Mouse (Mus musculus) frontal cortex, adult 2 months (tissue): Measurements from ENCODE around the gene Dnase1l2. TPM values are rescaled to one million over a fixed set of nuclear protein-coding genes. Genes with fewer than 3 reads are reported as not detected.

Source experiments
- DNase-seq, 2 experiments: peaks; one replicate each; pipeline ENCODE4 v3.0.0; 2022; ENCODE audit warnings: low spot score in 1 of 2; ENCODE audit errors: extremely low spot score in 1 of 2
- polyA plus RNA-seq: library from polyadenylated mRNA; depleted of rRNA; stranded (reverse); fragments of >200 nt; gene quantifications from 2 replicates; pipeline ENCODE4 v1.2.3, GENCODE M21; 2012; rRNA removed

The Dnase1l2 gene
- polyA plus RNA-seq, result 18.3 and 22.9 TPM in 2 replicates

DNA sequence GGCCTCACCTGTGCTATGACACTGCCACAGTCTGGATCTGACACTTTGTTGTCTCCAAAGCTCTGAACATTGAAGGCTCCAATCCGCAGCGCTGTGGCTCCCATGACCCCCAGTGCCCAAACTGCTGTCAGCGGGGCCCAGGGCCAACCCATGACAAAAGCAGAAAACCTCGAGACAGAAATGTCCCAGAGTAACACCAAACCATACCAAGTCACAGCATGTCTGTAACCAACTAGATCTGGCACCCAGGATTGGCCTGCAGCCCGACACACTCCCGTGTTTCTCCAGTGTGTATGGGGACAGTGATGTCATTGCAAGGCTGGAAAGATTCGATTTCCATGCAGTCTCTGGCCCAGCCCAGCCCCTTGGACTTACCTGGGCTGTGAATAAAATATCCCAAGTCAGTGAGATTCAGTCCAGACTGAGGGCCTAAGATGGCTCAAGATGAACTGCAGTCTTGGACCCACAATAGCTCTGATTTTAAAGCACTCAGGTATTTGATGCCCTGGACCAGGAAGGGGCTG is at the start of gene Dnase1l2:
Dnase1l2 (minus strand) TSS at position 474 of the 524 bp plus-strand sequence.
- DNase-seq, result no peak

DNA sequence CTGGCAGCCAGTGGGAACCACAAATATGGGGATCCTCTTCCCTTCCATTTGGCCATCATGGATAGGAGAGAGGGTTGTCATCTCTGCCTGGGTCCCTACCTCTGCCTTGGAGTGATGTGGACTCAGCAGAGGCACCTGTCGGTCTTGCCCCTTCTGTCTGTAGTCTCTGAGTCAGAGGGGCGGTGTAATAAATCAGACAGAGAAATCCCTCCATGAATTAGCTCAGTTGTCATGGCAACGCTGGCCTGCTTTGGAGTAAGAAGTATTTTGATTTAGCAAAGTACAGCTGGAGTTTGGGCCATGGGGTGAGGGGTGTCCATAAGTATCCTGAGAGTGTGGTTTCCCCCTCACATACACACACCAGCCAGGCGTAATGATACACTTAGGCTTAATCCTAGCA is 47.5 kb upstream of the Dnase1l2 start:
- DNase-seq, result no peak

DNA sequence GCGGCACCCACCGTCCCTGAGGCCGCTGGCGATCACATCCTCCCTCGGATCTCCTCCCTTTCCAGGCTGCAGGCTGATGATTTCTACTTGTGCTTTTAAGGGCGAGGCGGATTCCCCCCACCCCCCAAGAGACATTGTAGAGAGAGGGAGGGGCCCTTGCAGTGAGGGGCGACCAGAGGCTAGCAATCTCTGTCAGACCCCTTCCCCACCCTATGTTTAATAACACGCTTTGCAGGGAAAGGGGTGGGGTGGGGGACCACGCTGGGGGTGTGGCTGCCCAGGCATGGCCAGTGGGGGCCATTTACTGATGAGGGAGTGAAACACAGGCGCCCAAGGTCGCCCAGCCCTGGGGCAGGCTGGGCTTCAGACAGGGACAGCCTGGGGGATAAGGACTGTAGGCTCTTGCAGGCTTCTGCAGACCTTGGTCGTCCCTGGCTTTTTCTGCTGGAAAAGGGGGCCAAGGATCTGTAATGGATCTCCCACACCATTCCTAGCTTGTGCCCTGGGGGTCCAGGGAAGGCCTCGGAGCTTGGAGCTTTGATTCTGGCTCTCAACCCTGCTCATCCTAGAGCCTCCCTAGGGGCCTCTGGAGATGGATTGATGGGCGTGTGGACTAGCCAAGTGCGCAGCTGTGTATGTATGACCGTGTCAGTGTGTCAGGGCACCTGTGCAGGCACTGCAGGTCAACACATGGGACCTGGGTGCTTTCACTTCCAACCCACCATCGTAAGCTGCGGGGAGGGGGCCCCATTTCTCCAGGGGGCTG is 46.5 kb upstream of the Dnase1l2 start:
- no peak for DNase-seq

DNA sequence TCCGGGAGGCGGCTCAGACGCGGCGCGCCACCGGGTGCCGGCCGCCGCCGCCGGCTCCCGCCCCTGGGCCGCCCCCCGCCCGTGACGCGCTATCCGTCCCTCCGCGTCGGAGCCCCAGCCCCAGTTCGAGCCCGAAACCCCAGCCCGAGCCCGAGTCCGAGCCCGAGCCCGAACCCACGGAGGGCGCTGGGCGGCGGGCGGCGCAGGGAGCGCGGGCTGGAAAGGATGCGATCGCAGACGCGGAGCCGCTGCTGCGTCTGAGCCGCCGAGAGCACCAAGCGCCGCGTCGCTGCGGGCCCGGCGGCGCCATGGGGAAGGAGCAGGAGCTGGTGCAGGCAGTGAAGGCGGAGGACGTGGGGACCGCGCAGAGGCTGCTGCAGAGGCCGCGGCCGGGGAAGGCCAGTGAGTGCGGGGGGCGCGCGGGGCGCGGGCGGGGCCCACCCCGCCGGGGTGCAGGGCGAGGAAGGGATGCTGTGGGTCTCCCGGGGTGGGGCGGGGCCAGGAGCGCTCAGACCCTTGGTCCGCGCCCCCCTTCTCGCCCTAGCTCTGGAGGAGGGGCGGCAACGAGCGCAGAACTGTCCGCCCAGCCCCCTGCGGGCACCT is 45.9 kb upstream of the Dnase1l2 start:
- no peak for DNase-seq

DNA sequence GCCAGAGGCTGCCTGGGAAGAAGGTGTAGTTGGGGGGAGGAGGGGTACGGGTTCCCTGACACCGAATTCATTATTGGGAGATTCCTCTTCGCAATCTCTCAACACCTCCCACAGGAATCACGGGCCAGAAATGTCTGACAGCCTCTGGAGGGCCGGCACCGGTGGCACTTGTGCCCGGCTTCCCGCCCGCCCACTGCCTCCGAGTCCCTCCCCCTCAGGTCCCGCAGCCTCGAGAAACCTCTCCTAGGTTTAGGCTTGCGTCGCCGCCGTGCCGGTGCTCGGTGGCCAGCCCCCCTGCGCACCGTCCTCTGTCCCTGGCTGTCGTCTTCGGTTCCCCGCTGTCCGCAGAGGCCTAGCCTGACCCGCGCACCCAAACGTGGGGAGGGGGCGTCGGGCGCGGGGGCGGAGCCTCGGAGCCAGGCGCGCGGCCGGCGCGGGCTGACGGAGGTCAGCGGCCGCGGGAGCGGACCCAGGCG is 45.3 kb upstream of the Dnase1l2 start, which contains the start of gene Caskin1:
Caskin1 (plus strand) TSS at position 416 of the 476 bp plus-strand sequence.
- peak in 1 of 2 experiments; percentile 81 for DNase-seq

DNA sequence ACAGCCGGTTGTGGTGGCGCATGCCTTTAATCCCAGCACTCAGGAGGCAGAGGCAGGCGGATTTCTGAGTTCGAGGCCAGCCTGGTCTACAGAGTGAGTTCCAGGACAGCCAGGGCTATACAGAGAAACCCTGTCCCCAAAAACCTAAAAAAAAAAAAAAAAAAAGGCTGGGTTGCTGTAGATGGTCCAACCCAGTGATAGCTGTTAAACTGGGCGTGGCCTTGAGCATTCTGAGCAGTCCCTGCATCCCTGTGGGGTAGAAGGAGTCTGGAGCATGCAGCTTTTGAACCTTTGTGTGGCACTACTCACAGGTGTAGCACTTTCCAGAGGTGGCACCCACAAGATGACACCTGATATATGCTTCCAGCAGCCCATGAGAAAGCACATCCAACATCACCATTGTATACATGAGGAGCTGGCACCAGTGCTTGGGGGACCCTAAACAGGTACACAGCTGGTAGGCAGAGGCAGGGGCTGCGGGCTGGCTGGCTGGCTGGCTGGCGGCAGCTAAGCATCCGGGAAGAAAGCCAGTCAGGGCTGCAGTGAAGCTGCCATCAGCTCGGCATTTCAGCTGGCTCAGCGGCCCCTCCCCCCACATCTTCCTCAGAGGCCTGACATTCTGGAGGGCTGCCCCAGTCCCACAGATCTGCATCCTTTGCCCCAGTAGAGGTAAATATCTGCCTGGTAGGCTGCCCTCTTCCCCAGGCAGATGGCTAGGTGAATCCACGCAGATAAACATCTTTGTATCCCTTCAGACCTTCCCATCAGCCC is 42.4 kb upstream of the Dnase1l2 start:
- no peak for DNase-seq

DNA sequence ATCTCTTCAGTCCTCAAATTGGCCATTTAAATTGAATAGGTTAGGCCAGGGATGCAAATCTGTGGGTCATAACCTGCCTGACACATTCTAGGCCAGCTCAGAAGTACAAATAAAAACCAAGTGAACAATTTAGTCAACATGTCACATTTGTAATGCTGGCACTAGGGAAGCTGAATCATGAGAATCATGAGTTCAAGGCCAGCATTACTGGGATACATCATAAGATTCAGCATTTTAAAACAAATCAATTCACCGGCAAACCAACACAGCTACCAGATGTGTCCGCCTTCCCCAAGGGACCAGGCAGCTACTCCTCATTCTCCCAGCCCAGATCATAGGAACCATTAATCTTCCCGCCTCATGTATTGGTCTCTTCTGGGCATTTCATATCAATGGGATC is 40.6 kb upstream of the Dnase1l2 start:
- no peak for DNase-seq

DNA sequence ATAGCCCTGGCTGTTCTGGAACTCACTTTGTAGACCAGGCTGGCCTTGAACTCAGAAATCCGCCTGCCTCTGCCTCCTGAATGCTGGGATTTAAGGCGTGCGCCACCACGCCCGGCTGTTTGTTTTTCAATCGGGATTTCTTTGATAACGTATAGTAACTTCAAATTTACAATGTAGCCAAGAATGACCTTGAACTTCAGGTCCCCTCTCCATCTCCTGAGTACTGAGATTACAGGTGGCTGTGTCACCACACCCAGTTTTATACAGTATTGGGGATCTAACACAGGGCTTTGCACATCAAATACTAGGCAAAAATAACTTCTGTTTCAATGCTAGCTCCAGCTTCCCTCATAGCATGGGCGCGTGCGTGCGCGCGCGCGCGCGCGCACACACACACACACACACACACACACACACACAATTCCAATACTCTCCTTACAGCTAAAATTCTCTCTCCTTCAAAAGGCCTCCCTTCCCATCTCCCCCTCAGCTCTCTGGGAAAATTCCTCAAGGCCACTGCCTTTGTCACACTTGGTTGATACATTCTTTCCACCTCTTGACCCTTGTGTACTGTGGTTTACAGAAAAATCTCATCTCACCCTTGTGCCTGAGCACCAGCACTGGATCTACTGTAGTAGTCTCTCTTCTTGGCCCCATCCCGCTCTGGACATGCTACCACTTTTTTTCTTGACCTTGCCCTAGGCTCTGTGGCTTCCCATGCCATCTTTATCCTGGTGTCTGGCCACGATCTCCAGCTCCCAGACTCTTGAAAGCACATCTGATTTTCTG is 38.3 kb upstream of the Dnase1l2 start:
- DNase-seq, result no peak

DNA sequence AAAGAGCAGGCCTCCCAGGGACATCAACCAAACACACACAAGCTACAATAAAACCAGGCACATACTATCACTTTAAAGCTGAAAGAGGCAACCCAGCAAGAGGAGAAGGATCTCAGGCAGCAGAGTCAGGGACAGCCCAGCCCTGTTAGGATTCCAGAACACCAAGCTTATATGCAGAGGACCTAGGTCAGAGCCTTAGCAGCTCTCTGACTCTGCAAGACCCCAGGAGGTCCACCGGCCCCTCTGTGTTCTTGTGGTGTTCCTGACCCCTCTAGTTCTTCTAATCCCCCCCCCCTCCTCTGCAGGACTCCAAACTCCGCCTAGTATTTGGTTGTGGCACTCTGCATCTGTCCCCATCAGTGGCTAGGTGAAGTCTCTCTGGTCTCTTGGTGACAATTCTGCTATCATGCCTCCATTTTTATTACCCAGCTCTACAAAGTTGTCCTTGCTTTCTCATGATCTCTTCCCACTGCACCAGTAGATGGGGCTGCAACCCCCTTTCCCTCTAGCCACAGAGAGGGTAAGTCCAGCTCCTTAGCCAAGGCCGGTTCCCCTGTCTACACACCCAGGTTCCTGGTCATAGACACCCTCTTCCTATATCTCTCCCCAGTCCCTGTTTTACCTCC is 37.4 kb upstream of the Dnase1l2 start:
- DNase-seq, result no peak

DNA sequence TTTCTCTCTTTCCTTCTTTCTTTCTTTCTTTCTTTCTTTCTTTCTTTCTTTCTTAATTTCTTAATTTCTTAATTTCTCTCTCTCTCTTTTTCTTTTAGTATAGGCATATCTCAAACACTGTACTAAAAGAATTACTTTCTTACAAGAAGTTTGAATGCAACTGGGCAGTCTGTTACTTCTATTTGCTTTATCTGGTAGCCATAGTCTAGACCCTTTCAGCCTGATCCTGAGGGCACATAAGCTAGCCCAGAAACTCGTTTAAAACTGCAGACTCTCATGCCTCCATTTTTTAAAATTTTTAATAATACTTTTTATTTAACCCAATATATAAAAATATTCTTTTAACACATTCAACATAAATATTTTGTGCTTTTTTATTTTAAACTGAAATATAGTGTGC is 36.5 kb upstream of the Dnase1l2 start:
- DNase-seq, result no peak

DNA sequence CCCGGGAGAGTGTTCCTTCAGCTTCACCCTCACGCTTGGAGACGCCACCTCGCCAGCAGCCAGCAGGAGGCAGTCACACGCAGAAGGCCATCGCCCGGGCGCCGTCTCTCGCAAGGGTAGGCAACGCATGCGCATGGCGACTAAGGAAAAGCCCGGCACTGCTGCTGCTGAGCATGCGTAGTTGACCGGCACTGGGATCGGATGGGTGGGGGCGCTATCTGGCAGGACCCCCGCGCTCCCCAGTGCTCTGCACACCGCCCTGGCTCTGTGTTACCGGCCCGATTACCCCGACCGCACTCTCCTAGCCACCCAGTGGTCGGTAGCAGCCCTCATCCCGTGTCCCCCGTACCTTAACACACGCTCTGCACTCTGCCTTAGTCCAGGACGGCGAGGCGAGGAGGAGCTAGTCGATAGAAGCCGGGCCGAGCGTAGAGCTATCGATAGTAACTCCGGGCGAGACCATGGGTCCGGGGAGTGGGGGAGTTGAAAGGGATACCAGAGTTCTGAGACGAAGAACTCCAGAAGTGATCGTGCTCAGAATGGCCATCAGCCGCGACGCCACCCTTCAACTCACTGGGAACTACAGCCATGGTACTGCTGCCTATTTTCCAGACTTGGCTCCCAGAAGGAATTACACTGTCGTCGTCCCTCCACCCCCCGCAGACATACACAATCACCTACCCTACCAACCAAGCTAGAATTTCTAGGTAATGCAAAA is 35.9 kb upstream of the Dnase1l2 start, which contains the start of gene Mlst8:
Mlst8 (minus strand) TSS at position 416 of the 718 bp plus-strand sequence.
- peak; percentile 92 to 98 for DNase-seq

DNA sequence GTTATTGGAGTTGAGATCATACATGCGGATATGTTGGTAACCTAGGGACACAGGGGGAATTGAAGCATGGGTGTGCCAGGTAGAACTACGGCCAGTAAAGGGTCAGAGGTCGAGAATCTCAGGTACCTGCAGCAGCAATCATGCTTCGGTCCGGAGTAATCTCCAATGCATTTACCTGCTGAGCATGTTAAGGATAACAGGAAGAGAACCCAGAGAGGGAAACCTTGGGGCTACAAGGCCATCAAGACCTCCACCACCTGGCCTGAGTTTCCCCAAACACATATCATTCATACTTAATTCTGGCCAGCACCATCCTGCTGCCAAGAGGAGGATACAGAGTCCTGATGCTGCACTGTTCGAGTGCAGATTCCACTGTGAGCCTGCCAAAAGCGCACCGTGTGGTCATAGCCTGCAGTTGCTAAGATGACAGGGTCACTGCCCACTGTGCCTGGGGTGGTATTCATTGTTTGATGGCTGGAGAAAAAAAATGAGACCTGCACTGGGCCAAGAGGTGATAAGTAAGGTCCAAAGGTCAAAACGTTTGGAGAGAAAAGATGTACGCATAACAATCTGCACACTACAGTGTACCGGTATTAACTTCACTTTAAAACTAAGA is 35.2 kb upstream of the Dnase1l2 start:
- peak in 1 of 2 experiments; percentile 17 for DNase-seq

DNA sequence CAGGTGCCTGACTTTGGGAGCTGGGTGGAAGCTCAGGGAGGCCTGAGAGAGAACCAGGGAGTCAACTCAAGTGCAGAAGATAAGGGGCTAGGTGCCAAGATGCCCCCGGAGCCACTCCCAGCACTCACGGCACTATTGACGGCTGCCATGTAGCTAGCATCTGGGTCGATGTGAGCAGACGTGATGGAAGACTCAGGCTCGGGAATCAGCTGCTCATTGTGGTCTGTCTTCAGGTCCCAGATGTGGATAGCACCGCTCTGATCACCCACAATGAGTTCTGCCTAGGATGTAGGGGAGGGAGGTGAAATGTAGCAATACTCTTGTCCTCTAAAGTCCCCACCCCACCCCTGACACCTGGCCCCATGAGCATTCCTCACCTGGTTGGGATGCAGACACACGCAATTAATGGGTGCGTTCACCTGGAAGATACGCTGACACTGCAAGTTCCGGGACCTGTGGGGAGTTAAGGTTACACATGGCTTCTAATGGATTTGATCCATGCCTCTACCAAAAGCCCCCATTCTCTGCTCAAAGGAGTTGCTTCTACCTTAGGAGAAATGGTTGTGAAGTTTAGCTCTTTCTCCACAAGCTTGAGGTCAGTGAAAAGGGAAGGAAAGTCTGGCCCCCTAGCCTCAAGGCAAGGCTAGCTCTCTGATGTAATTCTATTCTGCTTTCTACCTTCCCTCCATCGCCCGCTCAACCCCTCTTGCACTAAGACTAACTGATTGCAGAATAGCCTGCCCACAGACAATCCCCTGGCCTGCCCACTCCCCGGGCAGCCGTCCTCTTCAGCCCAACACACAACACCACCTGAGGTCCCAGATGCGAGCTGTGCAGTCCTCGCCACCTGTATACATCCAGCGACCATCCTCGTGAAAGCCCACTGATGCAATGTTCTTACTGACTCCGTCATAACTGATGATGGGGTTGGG is 34.4 kb upstream of the Dnase1l2 start:
- no peak for DNase-seq

DNA sequence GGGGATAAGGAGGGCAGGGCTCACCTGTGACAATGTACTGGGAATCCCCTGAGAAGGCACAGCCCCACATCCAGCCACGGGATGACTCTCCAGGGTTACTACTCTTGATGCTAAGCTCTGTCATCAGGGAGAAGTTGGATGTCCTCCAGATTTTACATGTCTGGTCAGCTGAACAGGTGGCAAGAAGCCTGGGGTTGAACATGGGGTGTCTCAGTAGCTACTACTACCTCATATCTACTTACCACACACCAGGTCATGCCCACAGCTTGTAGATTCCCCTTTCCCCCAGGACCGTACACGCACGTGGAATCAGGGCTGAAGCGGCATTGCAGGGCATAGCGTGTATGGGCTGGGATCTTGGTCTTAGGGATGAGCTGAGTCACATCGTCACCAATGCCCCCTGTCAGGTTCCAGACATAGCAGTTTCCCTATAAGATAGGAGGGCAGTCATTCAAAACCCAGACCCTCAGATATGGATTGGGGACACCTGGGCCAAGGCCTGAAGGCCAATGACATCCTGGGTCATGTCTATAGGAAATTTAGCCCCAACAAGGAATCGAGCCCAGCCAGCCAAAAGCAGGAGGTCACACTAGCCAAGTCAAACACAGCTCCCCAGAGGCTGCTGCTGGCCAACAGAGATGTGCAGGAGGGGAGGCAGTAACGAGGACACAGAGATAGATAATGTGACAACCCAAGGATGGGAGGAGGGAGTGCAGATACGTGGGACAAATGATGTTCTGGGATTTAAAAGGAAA is 33.3 kb upstream of the Dnase1l2 start:
- no peak for DNase-seq

DNA sequence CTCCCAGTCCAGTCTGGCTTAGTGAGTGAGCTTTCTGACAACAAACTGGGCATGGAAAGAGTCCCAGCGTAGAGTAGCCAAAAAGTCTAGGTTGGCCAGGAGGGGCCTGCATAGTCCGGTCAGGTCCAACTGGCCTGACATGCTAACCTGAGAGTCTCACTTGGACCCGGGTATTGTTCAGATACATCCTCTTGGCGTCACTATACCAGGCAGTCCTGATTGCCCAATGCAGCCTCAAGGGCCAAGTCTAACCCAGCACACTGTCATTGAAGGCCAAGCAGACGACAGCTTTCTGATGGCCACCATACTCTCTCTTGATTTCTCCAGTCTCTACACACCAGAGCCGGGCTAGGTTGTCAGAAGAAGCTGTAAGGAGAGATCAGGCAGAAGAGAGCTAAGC is 32.7 kb upstream of the Dnase1l2 start:
- DNase-seq, result no peak

DNA sequence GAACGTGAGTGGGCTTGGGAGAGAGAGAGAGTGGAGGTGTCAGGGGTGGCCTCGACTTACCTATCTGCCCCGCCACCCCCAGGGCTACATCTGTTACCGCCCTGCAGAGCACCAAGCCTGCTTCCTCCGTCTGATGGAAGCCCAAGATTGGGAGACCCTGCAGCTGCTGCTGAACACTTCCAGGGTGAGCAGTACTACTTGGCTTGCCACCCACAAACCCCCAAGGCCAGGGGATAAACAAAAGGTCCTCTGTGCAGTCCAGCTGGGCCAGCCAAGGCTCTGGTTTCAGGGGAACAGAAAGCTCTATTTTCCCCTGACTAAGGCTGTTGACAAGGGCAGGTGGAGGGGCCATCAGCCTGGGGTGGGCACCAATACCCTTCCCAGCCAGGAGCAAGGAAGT is 31.7 kb upstream of the Dnase1l2 start:
- DNase-seq, result peak in 1 of 2 experiments; percentile 60
